Mouse (Mus musculus) cerebellum, adult 11 months (tissue): ENCODE data around the gene Rassf5.

Experiments
- DNase-seq: peaks from one replicate; pipeline ENCODE4 v3.0.0; 2022

The Rassf5 gene

GRCm38 (mm10) chr1:131134942-131135522 lies 110.0 kb downstream of the Rassf5 start:
- DNase-seq = no peak

GRCm38 (mm10) chr1:131134231-131134630 lies 110.8 kb downstream of the Rassf5 start:
- DNase-seq = no peak
